Mouse (Mus musculus) kidney, postnatal 36 days (tissue): ENCODE results near the gene Enox1.

ENCODE experiments used
- DNase-seq, 2 experiments: peaks; one replicate each; pipeline ENCODE4 v3.0.0; 2021 to 2022; ENCODE audit warnings: mixed read lengths in 2 of 2

Gene Enox1

GRCm38 (mm10) chr14:77463919-77464318, 307.4 kb downstream of the Enox1 start:
- no peak for DNase-seq

DNA sequence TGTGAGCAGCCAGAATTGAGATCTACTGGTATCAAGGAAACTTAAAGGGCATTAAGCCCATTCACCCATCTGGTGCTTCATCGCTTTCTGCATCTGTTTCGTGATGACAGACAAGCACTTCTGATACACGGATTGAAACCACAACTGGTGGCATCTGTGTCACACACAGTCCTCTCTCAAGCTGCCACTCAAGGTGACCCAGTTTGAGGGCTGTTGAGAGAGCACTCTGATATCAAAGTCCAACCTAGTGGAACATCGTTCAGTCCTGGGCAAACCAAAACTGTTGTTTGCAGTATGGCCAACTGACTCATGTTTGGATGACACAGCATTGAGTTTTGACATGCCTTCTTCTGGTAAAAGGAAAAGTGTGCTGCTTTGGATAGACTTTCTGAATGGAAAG, 308.2 kb downstream of the Enox1 start:
- no peak for DNase-seq

DNA sequence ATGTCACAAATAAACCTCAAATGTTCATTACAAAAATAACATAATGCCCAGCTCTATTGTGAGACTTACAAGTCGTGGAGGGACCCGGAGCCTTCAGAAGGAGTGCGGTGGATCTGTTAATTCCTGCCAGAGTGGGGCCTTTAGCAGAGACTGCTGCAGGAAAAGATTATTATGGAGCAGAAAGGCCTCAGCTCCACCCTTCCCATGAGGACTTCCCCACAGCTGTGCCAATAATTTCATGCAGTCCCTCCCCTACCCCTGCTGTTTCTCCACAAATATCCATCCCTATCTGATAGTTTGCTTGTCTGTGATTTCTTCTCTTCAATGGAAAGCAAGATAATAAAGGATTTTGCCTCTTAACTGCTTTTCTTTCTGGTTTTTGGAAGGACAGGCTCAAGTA, 314.0 kb downstream of the Enox1 start:
- no peak for DNase-seq

DNA sequence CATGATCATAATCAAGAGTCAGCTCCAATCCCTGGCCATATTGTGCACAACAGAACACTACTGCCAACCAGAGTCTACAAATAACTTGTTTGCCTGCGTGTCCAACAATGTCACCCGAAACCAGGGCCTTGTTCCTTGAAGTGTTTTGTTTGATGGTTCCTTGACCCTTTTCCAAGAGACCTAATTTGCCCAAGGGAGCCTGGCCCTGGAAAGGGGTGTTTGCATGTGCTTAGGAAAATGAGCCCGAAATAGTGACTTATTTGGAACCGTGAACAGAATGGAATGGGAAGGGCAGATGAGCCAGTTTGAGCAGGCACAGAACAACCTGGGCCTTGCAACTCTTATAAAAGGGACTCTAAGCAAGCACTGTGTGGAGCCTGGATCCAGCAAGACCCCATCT, 316.9 kb downstream of the Enox1 start:
- no peak for DNase-seq

DNA sequence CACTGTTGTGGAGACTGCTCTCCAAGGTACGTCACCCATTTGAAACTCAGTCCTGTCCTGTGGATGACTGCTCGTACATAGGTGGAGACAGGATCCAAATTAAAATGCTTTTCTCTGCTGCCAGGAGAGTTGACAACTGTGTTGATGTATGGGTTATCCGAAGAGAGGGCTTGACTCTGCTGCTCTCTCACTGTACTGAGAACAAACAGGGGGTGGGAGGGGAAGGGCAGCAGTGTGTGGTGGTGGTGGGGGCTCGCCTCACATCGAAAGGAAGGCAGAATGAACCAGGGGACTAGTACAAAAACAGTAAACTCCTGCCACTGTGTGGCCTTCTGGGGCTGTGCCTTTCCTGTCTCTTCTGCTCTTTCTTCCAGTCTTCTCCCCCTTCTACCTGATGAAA, 317.5 kb downstream of the Enox1 start:
- DNase-seq: no peak

- DNase-seq: no peak
Observed at GRCm38 (mm10) chr14:77475134-77475820, 318.7 kb downstream of the Enox1 start.

DNA sequence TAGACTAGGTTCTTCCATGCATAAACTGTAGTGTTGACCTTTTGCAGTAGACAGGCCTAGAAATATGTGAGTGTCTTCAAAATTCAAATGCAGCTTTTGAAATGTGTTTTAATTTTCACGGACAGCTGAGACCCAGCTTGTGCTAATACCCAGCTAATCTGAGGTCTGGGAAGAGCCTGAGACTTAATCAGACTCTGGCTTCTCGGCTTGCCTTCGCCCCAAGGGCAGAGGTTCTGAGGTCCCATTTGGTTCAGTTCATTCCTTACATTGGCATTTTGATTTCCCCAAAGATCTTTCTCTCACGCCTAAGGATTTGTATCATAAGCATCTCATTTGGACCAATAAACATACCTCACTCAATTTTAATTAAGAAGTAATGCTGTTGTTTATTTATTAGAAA, 321.1 kb downstream of the Enox1 start:
- DNase-seq: no peak

DNA sequence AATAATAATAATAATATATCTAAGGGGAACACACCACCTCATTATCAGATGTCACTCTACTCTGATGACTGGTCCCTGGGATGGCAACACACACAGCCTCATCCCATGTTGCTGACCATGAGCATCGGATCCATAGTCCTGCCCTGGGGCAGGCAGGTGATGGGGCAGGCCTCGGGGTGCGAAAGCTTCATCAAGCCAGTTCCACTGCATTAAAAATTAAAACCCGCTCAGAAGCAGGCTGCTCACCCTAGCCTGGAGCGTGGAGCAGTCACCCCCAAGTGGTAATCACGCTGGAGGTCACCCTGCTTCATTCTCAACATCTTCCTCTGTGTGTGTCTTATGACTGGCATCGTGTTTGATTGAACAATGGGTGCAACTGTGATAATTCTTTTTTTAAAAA, 321.6 kb downstream of the Enox1 start:
- DNase-seq: no peak

DNA sequence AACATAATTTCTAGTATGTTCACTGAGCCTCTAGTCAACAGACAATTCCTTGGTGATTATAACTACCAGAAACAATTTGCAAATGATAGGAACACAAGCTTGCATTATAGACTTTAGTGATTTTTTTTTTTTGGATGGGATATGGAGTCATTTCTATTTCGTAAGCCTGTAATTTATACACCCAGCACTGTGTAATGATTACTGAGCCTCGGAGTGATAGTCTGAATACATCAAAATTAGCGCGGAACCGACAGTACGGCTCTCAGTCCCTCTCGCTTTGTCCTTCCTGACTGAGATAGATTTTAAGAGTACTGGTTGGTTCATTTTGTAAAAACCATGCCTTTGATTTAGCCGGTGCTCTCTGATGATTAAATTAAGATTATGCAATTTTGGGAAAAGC, 322.1 kb downstream of the Enox1 start:
- no peak for DNase-seq

GRCm38 (mm10) chr14:77483076-77483475, 326.5 kb downstream of the Enox1 start:
- DNase-seq: peak in 1 of 2 experiments; percentile 22

GRCm38 (mm10) chr14:77484951-77485447, 328.4 kb downstream of the Enox1 start:
- peak; percentile 79 to 89 for DNase-seq

DNA sequence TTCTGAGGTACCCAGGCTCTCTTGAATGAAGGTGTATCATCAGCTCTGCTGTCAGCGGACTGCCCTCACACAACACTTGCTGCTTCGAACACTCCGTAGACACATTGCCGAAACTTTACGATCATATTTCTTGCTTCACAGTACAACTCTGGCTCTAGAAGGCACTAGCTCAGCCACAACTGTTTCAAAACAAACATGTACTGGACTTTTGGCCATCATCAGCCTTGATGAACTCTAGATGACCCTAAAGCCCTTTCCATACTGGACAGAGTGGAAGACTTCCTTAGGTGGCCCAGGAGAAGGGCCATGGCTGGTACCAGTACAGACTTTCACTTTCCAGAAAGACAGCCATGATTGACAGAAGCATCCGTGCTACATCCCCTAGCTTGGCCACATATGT, 334.1 kb downstream of the Enox1 start:
- no peak for DNase-seq

- DNase-seq: no peak
Observed at GRCm38 (mm10) chr14:77491731-77492130, 335.2 kb downstream of the Enox1 start.

DNA sequence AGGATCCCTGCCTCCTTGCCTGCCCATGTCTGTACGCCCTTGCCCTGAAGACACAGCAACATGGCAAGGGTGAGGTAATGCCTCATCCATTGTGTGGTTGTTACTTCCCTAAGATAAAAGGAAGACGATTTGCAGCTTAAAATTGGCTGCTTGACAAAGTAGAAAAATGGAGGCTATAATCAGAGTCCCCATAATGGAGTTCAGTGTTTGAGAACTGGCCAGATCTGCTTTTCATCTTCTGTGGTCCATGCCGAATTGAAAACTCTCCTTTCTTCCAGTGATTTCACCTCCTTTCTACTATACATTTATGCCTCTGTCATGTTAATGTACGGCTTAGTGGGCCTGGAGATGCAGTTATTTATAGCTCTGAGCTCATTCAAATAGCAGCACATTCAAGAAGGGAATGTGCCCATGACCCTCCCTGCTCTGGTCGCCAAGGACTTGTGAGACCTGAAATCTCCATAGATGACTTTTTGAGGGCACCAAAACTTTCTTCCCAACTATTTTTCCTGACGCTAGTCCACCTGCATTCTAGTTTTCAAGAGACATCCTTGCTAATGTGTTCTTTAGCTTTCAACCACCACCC, 343.5 kb downstream of the Enox1 start:
- DNase-seq: no peak

- no peak for DNase-seq
Observed at GRCm38 (mm10) chr14:77504458-77505135, 348.0 kb downstream of the Enox1 start.

DNA sequence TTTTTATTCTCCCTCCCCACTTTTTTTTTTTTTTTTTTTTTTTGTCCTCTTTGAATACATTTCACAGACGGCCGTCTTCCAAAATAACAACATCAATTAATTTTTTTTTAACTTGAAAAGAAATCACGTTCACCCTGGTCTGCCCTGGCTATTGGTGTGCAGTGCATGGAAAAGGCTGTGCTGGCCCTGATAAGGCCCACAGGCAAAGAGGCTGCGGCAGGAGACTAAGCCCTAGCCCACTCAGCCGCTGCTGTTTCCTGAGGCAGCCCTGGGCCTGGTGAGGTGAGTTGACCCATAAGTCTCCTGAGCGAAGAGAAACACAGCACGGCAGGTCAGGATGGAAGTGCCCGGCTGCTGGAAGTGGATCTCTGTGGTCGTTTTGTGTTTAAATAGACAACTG, 349.8 kb downstream of the Enox1 start:
- no peak for DNase-seq

GRCm38 (mm10) chr14:77508036-77508435, 351.5 kb downstream of the Enox1 start:
- no peak for DNase-seq

GRCm38 (mm10) chr14:77509042-77509441, 352.5 kb downstream of the Enox1 start:
- no peak for DNase-seq

DNA sequence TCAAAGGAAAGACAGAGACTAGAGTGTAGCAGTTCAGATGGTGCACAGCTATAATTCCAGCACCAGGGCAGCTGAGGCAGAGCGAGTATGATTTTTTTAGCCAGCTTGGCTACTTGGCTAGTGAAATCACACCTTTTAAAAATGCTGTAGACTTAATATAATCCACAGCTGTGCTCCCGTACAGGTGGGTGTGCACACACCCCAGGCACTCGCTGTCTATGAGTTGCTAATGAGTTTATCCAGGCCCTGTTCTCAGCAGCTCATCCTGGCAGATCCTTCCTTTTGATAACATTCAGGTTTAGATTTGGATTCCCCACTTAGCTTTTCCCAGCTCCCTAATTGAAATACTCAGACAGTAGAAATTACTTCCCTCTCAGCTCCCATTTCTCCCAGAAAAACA, 353.4 kb downstream of the Enox1 start:
- no peak for DNase-seq

GRCm38 (mm10) chr14:77511137-77511870, 354.7 kb downstream of the Enox1 start:
- no peak for DNase-seq

- no peak for DNase-seq
Observed at GRCm38 (mm10) chr14:77518017-77518416, 361.5 kb downstream of the Enox1 start.

DNA sequence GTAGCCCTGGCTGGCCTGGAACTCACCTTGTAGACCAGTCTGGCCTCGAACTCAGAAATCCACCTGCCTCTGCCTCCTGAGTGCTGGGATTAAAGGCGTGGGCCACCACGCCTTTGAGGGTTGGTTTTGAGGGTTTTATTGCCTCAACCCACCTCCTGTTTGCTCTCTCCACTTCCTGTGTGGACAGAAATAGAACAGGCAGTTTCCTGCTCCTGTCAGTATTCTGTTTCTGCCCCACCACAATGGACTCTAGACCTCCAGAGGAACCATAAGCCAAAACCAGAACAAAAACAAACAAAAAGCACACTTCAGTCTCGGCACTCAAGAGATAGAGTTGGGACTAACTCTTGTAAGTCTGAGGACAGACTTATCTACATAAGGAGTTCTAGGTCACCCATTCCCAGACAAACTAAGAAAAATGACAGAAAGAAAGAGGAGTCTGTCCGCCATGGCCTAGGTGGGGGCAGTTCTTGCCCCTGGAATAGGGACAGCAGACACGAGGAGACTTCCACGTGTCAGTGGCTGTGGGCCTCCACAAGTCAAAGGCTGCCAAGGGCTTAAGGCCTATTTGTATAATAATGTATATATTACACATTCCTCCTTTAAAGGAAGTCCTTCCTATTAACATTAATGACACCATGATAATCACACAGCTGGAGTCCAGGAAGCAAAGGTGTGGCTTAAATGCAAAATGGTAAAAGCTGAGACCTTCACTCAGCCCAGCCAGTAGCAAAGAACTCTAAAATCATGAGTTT, 362.6 kb downstream of the Enox1 start:
- DNase-seq: no peak

- no peak for DNase-seq
Observed at GRCm38 (mm10) chr14:77519701-77520100, 363.1 kb downstream of the Enox1 start.
